Mouse (Mus musculus) forebrain, embryonic 14.5 days (tissue): ENCODE results near the gene Grip1. TPM values are rescaled to one million over a fixed set of nuclear protein-coding genes. Genes with fewer than 3 reads are reported as not detected.
A peak's percentile ranks its signal among the peaks of the same experiment; 100 is the strongest.

Source experiments
- ATAC-seq: fragments of 200-750 bp; cut with Nextera tagmentation; 2 replicates; pipeline ENCODE4 v1.8.0; 2017; ENCODE audit warnings: mild to moderate bottlenecking, moderate library complexity
- DNase-seq: peaks from one replicate; pipeline ENCODE4 v3.0.0-alpha.2; 2015; ENCODE audit warnings: low spot score
- H3K27ac ChIP-seq: fragments of 300-500 bp; sonication (generic); 2 replicates; pipeline ENCODE4 v1.5.1; 2014; ENCODE audit warnings: low read depth, mild to moderate bottlenecking, control low read depth, low read length, moderate library complexity
- H3K27me3 ChIP-seq: fragments of 300-500 bp; sonication (generic); replicated peaks from 2 replicates; pipeline ENCODE4 v1.6.1; 2014; ENCODE audit warnings: low read length, control low read depth, mixed read lengths; ENCODE audit not compliant: control insufficient read depth, insufficient read depth
- H3K36me3 ChIP-seq: fragments of 300-500 bp; sonication (generic); 2 replicates; pipeline ENCODE4 v1.6.1; 2014; ENCODE audit warnings: low read length, control low read depth; ENCODE audit not compliant: control insufficient read depth, insufficient read depth
- H3K4me1 ChIP-seq: fragments of 300-500 bp; sonication (generic); 2 replicates; pipeline ENCODE4 v1.6.1; 2014; ENCODE audit warnings: antibody characterized with exemption, low read length, control low read depth; ENCODE audit not compliant: control insufficient read depth, insufficient read depth
- H3K4me2 ChIP-seq: fragments of 300-500 bp; sonication (generic); 2 replicates; pipeline ENCODE4 v1.6.1; 2014; ENCODE audit warnings: mild to moderate bottlenecking, control low read depth, low read length
- H3K4me3 ChIP-seq: fragments of 300-500 bp; sonication (generic); 2 replicates; pipeline ENCODE4 v1.5.1; 2014; ENCODE audit warnings: low read depth, low read length, control low read depth
- H3K9ac ChIP-seq: fragments of 300-500 bp; sonication (generic); 2 replicates; pipeline ENCODE4 v1.6.1; 2014; ENCODE audit warnings: mild to moderate bottlenecking, low read length, control low read depth, moderate library complexity
- H3K9me3 ChIP-seq: fragments of 300-500 bp; sonication (generic); replicated peaks from 2 replicates; pipeline ENCODE4 v1.6.1; 2016; ENCODE audit warnings: low read length, control low read depth, mixed read lengths; ENCODE audit not compliant: control insufficient read depth
- WGBS: fragments of 180-500 bp; shearing (Covaris S2); extraction: QIAGEN DNeasy Blood & Tissue Kit; methylation state at CpG from one replicate; pipeline ENCODE4 v1.1.7; 2014; 5-methylcytosine and 5-hydroxymethylcytosine counted together
- polyA plus RNA-seq: library from polyadenylated mRNA; unstranded; fragments of >200 nt; fragmentation: Nextera tagmentation; extraction: Ambion mirVana; gene quantifications from 2 replicates; pipeline ENCODE4 v1.2.1, GENCODE M21; 2014

Grip1 gene
- polyA plus RNA-seq, 1 experiment from 2014 or later = 15.0 TPM

DNA sequence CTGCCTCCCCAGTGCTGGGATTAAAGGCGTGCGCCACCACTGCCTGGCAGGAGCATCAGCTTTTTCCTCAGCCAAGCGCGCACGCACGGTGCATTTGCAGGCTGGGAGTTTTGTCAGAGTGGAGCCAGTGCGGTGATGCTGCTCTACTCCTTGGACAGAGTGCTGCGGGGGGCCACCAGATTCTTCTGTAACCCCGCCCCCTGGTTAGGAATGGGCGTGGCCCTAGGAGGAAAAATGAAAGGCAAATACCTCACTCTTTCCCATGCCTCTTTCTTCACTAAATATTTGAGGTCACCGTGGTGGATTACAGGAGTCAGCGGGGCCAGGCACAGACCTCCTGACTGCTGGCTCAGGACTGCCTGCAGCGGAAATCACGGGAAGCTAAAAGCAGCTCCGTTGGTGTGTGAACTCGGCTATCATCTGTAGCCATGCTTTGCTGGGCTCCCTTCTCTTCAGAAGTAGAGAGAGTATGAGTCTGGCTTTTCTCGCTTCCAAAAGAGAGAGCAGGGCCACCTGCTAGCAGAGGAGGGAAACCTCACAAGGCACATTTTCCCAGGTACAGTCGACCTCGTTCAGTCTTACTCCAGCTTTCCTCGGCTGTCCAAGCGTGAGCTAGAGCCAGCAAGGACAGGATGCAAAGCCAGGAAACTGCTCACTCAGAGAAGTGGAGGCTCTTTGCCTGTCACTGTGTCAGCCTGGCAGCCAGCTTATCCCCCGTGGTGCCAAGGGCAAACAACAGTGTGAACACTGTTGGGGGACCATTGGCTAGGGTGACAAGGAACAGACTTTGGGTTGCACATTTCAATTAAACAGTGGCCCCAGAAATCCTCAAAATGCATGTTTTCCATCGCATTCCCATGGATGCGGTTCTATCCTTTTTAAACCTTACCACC is 607.9 kb downstream of the Grip1 start:
- no peak overlapping the region for H3K9ac ChIP-seq
- H3K9me3 ChIP-seq = no peaks in the 10 kb centered on the region
- no peak overlapping the region for H3K27ac ChIP-seq
- no peak overlapping the region for H3K4me3 ChIP-seq
- DNase-seq = no peak
- H3K4me2 ChIP-seq = no peak overlapping the region
- no peaks in the 10 kb centered on the region for H3K27me3 ChIP-seq
- H3K36me3 ChIP-seq = no peaks in the 10 kb centered on the region
- no peaks in the 10 kb centered on the region for H3K4me1 ChIP-seq
- 90% methylated on average over 24 of the region's 24 CpGs for WGBS
- no peak for ATAC-seq

DNA sequence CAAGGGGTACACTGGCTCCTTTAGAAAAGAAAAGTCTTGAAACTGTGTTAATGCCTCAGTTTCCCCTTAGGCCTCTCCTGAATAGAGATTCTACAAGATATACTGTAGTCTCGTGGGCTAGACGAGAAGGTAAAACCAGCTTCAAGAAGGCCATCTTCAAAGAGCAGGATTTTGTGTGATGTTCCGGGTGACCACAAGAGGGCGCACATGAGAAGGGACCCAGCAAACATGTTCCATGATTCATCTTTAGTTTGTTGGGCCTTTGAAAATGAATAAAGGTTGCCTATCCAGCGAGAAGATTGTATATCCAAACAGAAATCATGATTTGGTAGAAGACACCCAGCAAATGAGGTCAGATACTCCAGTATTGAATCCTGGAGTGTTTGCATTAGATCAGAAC is 610.8 kb downstream of the Grip1 start:
- H3K27me3 ChIP-seq = no peaks in the 10 kb centered on the region
- no peak overlapping the region for H3K9ac ChIP-seq
- no peak overlapping the region for H3K4me2 ChIP-seq
- 22% methylated on average over 5 of the region's 5 CpGs for WGBS
- peak; percentile 59 for DNase-seq
- no peak overlapping the region for H3K27ac ChIP-seq
- no peaks in the 10 kb centered on the region for H3K4me1 ChIP-seq
- ATAC-seq = no peak
- no peaks in the 10 kb centered on the region for H3K9me3 ChIP-seq
- no peak overlapping the region for H3K4me3 ChIP-seq
- no peaks in the 10 kb centered on the region for H3K36me3 ChIP-seq

DNA sequence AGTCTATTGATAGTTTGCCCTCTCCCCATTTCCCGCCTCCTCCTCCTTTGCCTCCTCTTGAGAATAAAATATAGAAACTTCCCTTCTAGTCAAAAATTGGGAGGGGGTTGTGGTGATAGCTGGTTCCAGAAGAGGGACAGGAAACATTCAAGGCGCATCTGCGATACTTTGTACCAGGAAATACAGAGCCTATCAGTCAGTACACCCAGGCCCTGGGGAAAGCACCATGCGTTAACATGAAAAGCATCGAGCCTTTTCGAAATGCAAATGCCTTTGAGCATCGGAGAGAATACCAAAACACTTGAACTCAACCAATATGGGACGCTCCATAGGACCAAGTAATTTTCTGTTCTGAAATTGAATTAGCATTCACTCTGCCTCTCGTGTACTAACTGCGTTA is 612.7 kb downstream of the Grip1 start:
- Histone ChIP-seq H3K9ac (no peak overlapping the region), H3K27ac (no peak overlapping the region), H3K4me3 (no peak overlapping the region), H3K4me1 (no peaks in the 10 kb centered on the region), H3K36me3 (no peaks in the 10 kb centered on the region), H3K27me3 (no peaks in the 10 kb centered on the region), H3K9me3 (no peaks in the 10 kb centered on the region), H3K4me2 (no peak overlapping the region)
- 83% methylated on average over 10 of the region's 10 CpGs for WGBS
- ATAC-seq (no peak), DNase-seq (no peak)

DNA sequence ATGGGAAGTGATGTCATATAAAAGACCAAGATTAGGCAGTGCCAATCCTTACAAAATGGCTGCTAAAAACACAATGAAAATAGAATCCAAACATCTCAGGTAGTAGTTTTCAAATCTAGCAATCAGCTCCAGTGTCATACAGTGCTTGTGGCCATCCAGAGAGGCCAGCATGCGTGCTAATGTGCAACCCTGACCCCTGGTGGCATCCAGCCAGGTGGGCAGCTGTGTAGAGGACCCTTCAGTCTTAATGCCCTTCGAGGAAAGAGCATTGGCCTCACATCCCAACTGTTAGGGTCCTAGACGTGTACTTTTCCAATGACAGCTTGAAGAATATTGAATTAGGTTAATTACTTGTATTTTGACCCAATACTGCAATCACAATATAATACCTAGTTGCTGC is 624.2 kb downstream of the Grip1 start:
- Histone ChIP-seq H3K4me3 (no peak overlapping the region), H3K36me3 (peaks cover 28% of the 10 kb centered on the region), H3K9me3 (no peaks in the 10 kb centered on the region), H3K27ac (no peak overlapping the region), H3K9ac (no peak overlapping the region), H3K27me3 (no peaks in the 10 kb centered on the region), H3K4me1 (no peaks in the 10 kb centered on the region), H3K4me2 (no peak overlapping the region)
- WGBS = 73% methylated on average over 3 of the region's 3 CpGs
- ATAC-seq (no peak), DNase-seq (no peak)

DNA sequence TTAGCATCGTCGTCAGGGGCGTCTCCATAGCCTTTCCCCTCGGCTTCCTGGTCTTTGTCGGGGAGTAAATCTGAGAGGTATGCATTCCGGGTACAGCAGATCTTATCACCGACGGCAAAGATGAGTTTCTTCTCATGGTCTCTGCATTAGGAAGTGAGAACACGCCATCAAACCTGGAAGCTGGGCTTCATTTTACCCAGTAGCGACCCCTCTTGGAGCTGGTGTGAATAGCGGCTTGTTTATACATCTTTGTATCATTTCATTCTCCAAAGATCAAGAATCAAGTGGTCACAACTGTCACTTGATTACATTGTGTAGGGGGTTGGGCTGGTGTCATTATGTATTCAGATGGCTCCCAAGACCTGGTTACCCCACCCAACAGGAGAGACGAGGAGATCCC is 638.9 kb downstream of the Grip1 start:
- DNase-seq = no peak
- ATAC-seq = no peak
- 92% methylated on average over 12 of the region's 12 CpGs for WGBS

DNA sequence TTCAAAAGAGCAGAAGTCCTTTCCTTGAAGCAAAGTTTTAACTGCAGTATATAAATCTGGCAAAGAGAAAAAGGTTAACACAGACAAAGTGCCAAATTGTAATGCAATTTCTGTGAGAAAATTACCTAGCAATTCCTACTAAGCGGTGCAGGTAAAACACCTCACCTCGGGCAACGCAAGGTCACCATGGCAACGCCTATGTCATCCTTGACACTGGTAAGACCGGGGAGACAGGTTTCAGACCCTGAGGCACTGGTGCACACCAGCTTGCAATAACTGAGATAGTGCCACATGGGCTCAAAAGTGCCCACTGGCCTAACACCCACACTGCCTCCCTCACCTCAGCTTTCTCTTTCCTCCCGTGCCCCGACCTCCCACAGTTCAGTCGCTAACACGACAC is 641.5 kb downstream of the Grip1 start:
- ATAC-seq = no peak
- H3K36me3 ChIP-seq = peaks cover 15% of the 10 kb centered on the region; the same call in 1 of the 2 replicates
- H3K27ac ChIP-seq = no peak overlapping the region
- no peak for DNase-seq
- H3K4me1 ChIP-seq = no peaks in the 10 kb centered on the region
- H3K9me3 ChIP-seq = no peaks in the 10 kb centered on the region
- 96% methylated on average over 9 of the region's 9 CpGs for WGBS
- H3K9ac ChIP-seq = no peak overlapping the region
- no peak overlapping the region for H3K4me2 ChIP-seq
- H3K27me3 ChIP-seq = no peaks in the 10 kb centered on the region
- H3K4me3 ChIP-seq = no peak overlapping the region

More for the DNA sequence above, 638.9 kb downstream of the Grip1 start:
- Histone ChIP-seq H3K9ac (no peak overlapping the region), H3K9me3 (no peaks in the 10 kb centered on the region), H3K27me3 (no peaks in the 10 kb centered on the region), H3K4me3 (no peak overlapping the region), H3K4me1 (no peaks in the 10 kb centered on the region), H3K36me3 (peaks cover 23% of the 10 kb centered on the region; the same call in 1 of the 2 replicates), H3K4me2 (no peak overlapping the region), H3K27ac (no peak overlapping the region)

DNA sequence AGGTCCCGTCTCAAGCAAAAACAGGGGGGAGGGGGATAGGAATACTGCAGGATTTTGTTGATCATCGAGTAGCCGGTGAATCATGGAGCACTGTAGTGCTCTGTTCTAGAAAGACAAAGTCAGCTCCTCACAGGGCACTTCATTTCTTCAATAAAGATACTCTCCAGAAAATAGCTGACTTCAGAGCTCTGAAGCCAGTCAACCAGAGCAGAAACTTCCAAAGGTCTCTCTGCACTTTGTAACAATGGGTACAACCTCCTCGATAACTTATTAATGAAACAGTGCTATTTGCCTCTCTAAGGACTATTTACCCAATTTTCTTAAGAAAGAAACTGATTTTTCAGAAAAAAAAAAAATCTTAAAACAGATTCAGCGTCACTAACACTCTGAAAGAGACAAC is 642.1 kb downstream of the Grip1 start:
- no peak overlapping the region for H3K4me3 ChIP-seq
- no peak overlapping the region for H3K9ac ChIP-seq
- H3K27me3 ChIP-seq = no peaks in the 10 kb centered on the region
- no peaks in the 10 kb centered on the region for H3K9me3 ChIP-seq
- ATAC-seq = no peak
- H3K4me2 ChIP-seq = no peak overlapping the region
- WGBS = 97% methylated on average over 5 of the region's 5 CpGs
- no peak for DNase-seq
- H3K36me3 ChIP-seq = peaks cover 14% of the 10 kb centered on the region; the same call in 1 of the 2 replicates
- no peaks in the 10 kb centered on the region for H3K4me1 ChIP-seq
- no peak overlapping the region for H3K27ac ChIP-seq

DNA sequence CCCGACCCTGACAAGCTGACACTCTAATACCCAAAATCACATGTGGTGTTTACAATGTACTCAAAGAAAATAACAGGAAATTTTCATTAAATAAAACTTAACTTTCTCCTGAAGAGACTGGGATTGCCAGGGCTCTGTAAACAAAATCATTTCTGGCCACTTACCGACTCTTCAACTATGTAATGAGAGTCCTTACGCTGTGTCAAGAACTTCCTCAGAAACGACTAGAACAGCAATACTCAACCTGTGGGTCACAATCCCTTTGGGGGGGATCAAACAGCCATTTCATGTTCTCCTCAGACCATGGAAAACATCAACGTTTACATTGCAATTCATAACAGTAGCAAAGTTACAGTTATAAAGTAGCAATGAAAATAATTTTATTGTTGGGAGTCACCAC is 643.9 kb downstream of the Grip1 start:
- Histone ChIP-seq H3K4me3 (no peak overlapping the region), H3K4me2 (no peak overlapping the region), H3K36me3 (peaks cover 10% of the 10 kb centered on the region; the same call in 1 of the 2 replicates), H3K9ac (no peak overlapping the region), H3K27ac (no peak overlapping the region), H3K4me1 (no peaks in the 10 kb centered on the region), H3K27me3 (no peaks in the 10 kb centered on the region), H3K9me3 (no peaks in the 10 kb centered on the region)
- DNase-seq (no peak), ATAC-seq (no peak)
- 90% methylated on average over 5 of the region's 5 CpGs for WGBS

DNA sequence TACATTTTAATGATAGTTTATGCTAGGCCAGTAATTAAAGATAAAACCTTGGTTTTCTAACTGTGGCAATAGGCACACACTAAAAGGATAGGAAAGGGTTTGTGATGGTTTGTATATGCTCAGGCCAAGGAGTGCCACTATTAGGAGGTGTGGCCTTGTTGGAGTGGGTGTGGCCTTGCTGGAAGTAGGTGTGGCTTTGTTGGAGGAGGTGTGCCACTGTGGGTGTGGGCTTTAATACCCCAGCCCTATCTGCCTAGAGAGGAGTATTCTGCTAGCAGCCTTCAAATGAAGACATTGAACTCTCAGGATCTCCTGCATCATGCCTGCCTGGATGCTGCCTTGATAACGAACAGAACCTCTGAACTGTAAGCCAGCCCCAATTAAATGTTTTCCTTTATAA is 647.2 kb downstream of the Grip1 start:
- 0 out of 2 replicates have a peak, but pooled peaks cover 4% of the 10 kb centered on the region for H3K36me3 ChIP-seq
- H3K27me3 ChIP-seq = no peaks in the 10 kb centered on the region
- no peak overlapping the region for H3K27ac ChIP-seq
- no peaks in the 10 kb centered on the region for H3K4me1 ChIP-seq
- H3K4me2 ChIP-seq = no peak overlapping the region
- H3K9me3 ChIP-seq = no peaks in the 10 kb centered on the region
- H3K4me3 ChIP-seq = no peak overlapping the region
- DNase-seq (no peak), ATAC-seq (no peak)
- 84% methylated on average over 1 of the region's 1 CpGs for WGBS
- no peak overlapping the region for H3K9ac ChIP-seq
